Mouse (Mus musculus) liver, embryonic 14.5 days (tissue): ENCODE results near the gene Ovca2.

Experiments used
- CTCF ChIP-seq: IDR thresholded peaks from 2 replicates; pipeline ENCODE4 v1.5.1; 2016; ENCODE audit warnings: antibody characterized with exemption, low read depth, control low read depth
- EP300 ChIP-seq: IDR thresholded peaks from 2 replicates; pipeline ENCODE4 v1.6.1; 2016; ENCODE audit warnings: antibody characterized with exemption, low read depth

GRCm38 (mm10) chr11:75154053-75154585 lies 24.5 kb downstream of the Ovca2 start:
- TF ChIP-seq CTCF (peak; percentile 29; the same call in 1 of the 2 replicates), EP300 (no peak)
